Mouse (Mus musculus) forebrain, embryonic 12.5 days (tissue): ENCODE data around the gene Dcpp3. TPM values are rescaled to one million over a fixed set of nuclear protein-coding genes. Genes with fewer than 3 reads are reported as not detected.
"Not testable (repeated sequence)": the region's sequence is repeated elsewhere in the genome, so short reads cannot be mapped to it uniquely, and the experiment has no call there.

Experiments used
- ATAC-seq: fragments of 200-750 bp; cut with Nextera tagmentation; 2 replicates; pipeline ENCODE4 v1.8.0; 2017; ENCODE audit warnings: moderate TSS enrichment; ENCODE audit not compliant: low FRiP score
- H3K27ac ChIP-seq: fragments of 300-500 bp; sonication (generic); 2 replicates; pipeline ENCODE4 v1.5.1; 2016; ENCODE audit warnings: mild to moderate bottlenecking
- H3K27me3 ChIP-seq: fragments of 300-500 bp; sonication (generic); 2 replicates; pipeline ENCODE4 v1.6.1; 2016; ENCODE audit warnings: mild to moderate bottlenecking
- H3K36me3 ChIP-seq: fragments of 300-500 bp; sonication (generic); replicated peaks from 2 replicates; pipeline ENCODE4 v1.6.1; 2016; ENCODE audit warnings: mild to moderate bottlenecking
- H3K4me1 ChIP-seq: fragments of 300-500 bp; sonication (generic); 2 replicates; pipeline ENCODE4 v1.6.1; 2016
- H3K4me2 ChIP-seq: fragments of 300-500 bp; sonication (generic); 2 replicates; pipeline ENCODE4 v1.6.1; 2016; ENCODE audit warnings: mild to moderate bottlenecking, moderate library complexity
- H3K4me3 ChIP-seq: fragments of 300-500 bp; sonication (generic); replicated peaks from 2 replicates; pipeline ENCODE4 v1.5.1; 2016; ENCODE audit warnings: mild to moderate bottlenecking
- H3K9ac ChIP-seq: fragments of 300-500 bp; sonication (generic); 2 replicates; pipeline ENCODE4 v1.6.1; 2016; ENCODE audit warnings: mild to moderate bottlenecking
- H3K9me3 ChIP-seq: fragments of 300-500 bp; sonication (generic); 2 replicates; pipeline ENCODE4 v1.6.1; 2016
- WGBS: fragments of 180-500 bp; shearing (Covaris S2); methylation state at CpG from one replicate; pipeline ENCODE4 v1.1.7; 2016; 5-methylcytosine and 5-hydroxymethylcytosine counted together
- polyA plus RNA-seq: library from polyadenylated mRNA; unstranded; fragments of >200 nt; fragmentation: Nextera tagmentation; extraction: Ambion mirVana; gene quantifications from 2 replicates; pipeline ENCODE4 v1.2.1, GENCODE M21; 2016

Dcpp3 gene
- polyA plus RNA-seq = not detected in 2 replicates

DNA sequence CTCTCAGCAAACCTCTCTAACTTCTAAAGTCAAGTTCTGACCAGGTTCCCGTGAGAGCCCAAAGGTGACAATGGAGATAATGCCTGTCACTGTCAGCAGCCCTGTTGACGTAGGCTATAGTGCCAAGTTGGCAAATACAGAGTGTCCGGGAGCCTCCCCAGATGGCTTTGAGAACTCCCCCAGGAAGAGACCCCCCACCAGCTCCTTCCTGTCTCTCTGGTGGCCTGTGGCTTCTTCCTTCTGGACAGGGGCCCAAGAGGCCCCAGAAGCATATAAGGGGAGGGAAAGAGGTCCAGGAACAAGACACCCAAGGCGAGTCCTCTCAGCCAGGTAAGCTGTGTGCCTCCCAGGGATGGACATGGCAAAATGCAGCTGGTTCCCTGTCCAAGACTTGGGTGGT is at the start of gene Dcpp3:
TSS of gene Dcpp3 (plus strand) at position 301 of the 400 bp plus-strand sequence.
- 88% methylated on average over 4 of the region's 4 CpGs for WGBS
- H3K27ac ChIP-seq, H3K9ac ChIP-seq, H3K4me1 ChIP-seq, H3K36me3 ChIP-seq, ATAC-seq, H3K4me2 ChIP-seq, H3K27me3 ChIP-seq, H3K4me3 ChIP-seq, H3K9me3 ChIP-seq: not testable (repeated sequence)

DNA sequence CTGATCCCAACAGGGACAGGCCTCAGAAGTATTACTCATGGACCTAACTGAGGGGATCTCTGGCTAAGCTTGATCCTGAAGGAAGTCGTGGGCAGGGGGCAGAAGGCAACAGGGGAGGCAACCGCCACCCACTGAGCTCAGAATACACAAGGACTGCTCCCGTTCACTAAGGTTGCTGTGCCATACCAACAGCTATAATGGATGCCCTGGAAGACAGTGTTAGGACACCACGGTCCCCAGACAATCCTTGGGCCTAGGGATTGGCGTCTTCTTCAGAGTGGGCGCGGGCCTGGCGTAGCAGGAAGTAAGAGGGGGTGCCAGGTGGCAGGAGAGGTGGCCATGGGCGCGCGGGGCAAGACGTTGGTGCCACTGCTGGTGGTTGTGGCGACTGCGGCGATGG is 49.5 kb upstream of the Dcpp3 start, which contains the start of gene Prss21:
TSS of gene Prss21 (plus strand) at position 301 of the 400 bp plus-strand sequence.
- 88% methylated on average over 15 of the region's 15 CpGs for WGBS
- no peak for ATAC-seq
- H3K4me1 ChIP-seq = no peaks in the 10 kb centered on the region
- H3K36me3 ChIP-seq = no peaks in the 10 kb centered on the region
- no peak within 1 kb of the TSS for H3K9ac ChIP-seq
- H3K27ac ChIP-seq = no peak within 1 kb of the TSS
- no peak within 1 kb of the TSS for H3K4me2 ChIP-seq
- H3K4me3 ChIP-seq = no peak within 1 kb of the TSS
- no peaks in the 10 kb centered on the region for H3K27me3 ChIP-seq
- H3K9me3 ChIP-seq = no peaks in the 10 kb centered on the region

GRCm38 (mm10) chr17:23868513-23868912 is 48.7 kb upstream of the Dcpp3 start:
- Histone ChIP-seq H3K27ac (no peak overlapping the region), H3K4me2 (no peak overlapping the region), H3K9me3 (no peaks in the 10 kb centered on the region), H3K36me3 (no peaks in the 10 kb centered on the region), H3K9ac (no peak overlapping the region), H3K27me3 (no peaks in the 10 kb centered on the region), H3K4me1 (no peaks in the 10 kb centered on the region), H3K4me3 (no peak overlapping the region)
- WGBS = 88% methylated on average over 11 of the region's 11 CpGs
- no peak for ATAC-seq

GRCm38 (mm10) chr17:23873884-23874856 is 43.1 kb upstream of the Dcpp3 start:
- Histone ChIP-seq H3K27me3 (no peaks in the 10 kb centered on the region), H3K4me1 (no peaks in the 10 kb centered on the region), H3K9ac (no peak overlapping the region), H3K4me3 (no peak overlapping the region), H3K4me2 (no peak overlapping the region), H3K9me3 (no peaks in the 10 kb centered on the region), H3K36me3 (no peaks in the 10 kb centered on the region), H3K27ac (no peak overlapping the region)
- WGBS = 43% methylated on average over 8 of the region's 8 CpGs
- ATAC-seq = no peak

DNA sequence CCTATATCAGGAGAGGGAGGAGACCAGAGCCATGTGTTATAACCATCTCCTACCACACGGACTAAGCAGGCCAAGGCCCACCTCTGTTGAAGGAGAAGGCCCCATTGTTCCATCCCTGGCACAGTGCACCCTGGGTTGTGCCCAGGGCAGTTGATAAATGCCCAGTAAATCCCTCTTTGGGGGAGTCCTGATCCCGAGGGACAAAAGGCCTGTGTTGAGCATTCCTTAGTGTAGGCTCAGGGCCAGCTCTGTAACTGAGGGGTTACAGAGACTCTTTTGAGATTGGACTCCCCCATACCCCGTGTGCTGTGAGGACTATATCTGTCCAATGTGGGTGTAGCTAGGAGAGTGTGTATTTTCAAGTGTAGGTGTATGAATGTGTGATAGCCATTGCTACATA is 40.5 kb upstream of the Dcpp3 start:
- no peaks in the 10 kb centered on the region for H3K4me1 ChIP-seq
- no peak overlapping the region for H3K9ac ChIP-seq
- no peaks in the 10 kb centered on the region for H3K9me3 ChIP-seq
- H3K36me3 ChIP-seq = no peaks in the 10 kb centered on the region
- H3K27me3 ChIP-seq = no peaks in the 10 kb centered on the region
- no peak overlapping the region for H3K27ac ChIP-seq
- WGBS = 54% methylated on average over 3 of the region's 3 CpGs
- H3K4me3 ChIP-seq = no peak overlapping the region
- no peak overlapping the region for H3K4me2 ChIP-seq
- no peak for ATAC-seq

DNA sequence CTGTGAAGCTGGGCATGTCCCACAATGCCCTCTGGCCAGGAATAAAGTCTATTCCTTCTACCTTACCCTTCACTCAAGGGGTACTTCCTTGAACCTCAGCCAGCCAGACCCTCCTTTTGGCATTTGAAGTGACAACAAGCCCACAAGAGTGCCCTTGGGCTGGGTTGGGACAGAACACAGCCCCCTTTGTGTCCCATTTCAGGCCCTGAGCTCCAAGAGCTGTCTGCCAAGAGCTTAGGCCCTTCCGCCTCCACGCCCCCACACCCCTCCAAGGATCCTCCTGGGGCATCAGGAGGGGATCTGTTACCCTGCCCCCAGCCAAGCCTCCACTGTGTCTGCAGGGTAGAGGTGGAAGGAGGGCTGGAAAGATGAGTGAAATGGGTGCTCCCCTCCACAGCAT is 40.1 kb upstream of the Dcpp3 start:
- Histone ChIP-seq H3K27ac (no peak overlapping the region), H3K4me1 (no peaks in the 10 kb centered on the region), H3K4me2 (no peak overlapping the region), H3K4me3 (no peak overlapping the region), H3K9me3 (no peaks in the 10 kb centered on the region), H3K9ac (no peak overlapping the region), H3K27me3 (no peaks in the 10 kb centered on the region), H3K36me3 (no peaks in the 10 kb centered on the region)
- WGBS = 91% methylated on average over 2 of the region's 2 CpGs
- no peak for ATAC-seq

DNA sequence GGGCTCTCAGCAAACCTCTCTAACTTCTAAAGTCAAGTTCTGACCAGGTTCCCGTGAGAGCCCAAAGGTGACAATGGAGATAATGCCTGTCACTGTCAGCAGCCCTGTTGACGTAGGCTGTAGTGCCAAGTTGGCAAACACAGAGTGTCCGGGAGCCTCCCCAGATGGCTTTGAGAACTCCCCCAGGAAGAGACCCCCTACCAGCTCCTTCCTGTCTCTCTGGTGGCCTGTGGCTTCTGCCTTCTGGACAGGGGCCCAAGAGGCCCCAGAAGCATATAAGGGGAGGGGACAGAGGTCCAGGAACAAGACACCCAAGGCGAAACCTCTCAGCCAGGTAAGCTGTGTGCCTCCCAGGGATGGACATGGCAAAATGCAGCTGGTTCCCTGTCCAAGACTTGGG is 36.7 kb upstream of the Dcpp3 start, which contains the start of the genes Dcpp1 and Dcpp2:
TSS of gene Dcpp1 (plus strand) at position 301 of the 400 bp plus-strand sequence.
TSS of gene Dcpp2 (plus strand) at position 305 of the 400 bp plus-strand sequence.
- not testable (repeated sequence) for H3K4me3 ChIP-seq, H3K9me3 ChIP-seq, H3K9ac ChIP-seq, H3K36me3 ChIP-seq, H3K4me2 ChIP-seq, H3K27me3 ChIP-seq, H3K4me1 ChIP-seq, ATAC-seq, H3K27ac ChIP-seq
- whole genome bisulfite sequencing = 79% methylated on average over 4 of the region's 4 CpGs

GRCm38 (mm10) chr17:23924531-23925007 is 7.3 kb downstream of the Dcpp3 start:
- peak; percentile 97 for ATAC-seq

DNA sequence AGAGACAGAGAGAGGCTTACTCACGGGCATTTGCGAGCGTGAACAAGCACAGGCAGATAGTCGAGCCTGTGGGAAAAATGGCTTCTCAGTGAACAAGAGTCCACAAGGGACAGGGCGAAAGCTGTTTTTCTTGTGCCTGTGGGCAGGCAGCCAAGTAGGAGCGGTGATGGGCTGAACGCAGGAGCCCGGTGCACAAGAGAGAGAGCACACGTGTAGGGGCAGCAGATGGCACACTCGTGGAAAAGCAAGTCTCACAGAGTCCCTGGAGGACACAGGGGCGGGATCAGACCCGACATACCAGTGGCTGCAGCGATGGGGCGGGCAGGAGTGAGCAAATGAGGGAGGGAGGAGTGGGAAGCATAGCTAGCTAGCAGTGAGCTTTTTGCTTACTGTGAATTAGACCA is 7.8 kb downstream of the Dcpp3 start:
- H3K27me3 ChIP-seq = no peaks in the 10 kb centered on the region; the same call in 1 of the 2 replicates
- peak overlapping the region; percentile 74 for H3K4me2 ChIP-seq
- peak overlapping the region; percentile 96 for H3K27ac ChIP-seq
- no peaks in the 10 kb centered on the region for H3K36me3 ChIP-seq
- H3K4me3 ChIP-seq = peak overlapping the region; percentile 48
- H3K9ac ChIP-seq = peak overlapping the region; percentile 66
- H3K9me3 ChIP-seq = no peaks in the 10 kb centered on the region
- ATAC-seq = peak; percentile 80
- under 1% methylated on average over 14 of the region's 14 CpGs for WGBS
- H3K4me1 ChIP-seq = peaks cover 10% of the 10 kb centered on the region

More at GRCm38 (mm10) chr17:23924531-23925007, 7.3 kb downstream of the Dcpp3 start:
- H3K9ac ChIP-seq = peak overlapping the region; percentile 66
- no peaks in the 10 kb centered on the region for H3K36me3 ChIP-seq
- peak overlapping the region; percentile 96 for H3K27ac ChIP-seq
- peaks cover 10% of the 10 kb centered on the region for H3K4me1 ChIP-seq
- WGBS = under 1% methylated on average over 29 of the region's 29 CpGs
- H3K27me3 ChIP-seq = no peaks in the 10 kb centered on the region; the same call in 1 of the 2 replicates
- H3K4me2 ChIP-seq = peak overlapping the region; percentile 74
- H3K9me3 ChIP-seq = no peaks in the 10 kb centered on the region
- peak overlapping the region; percentile 48 for H3K4me3 ChIP-seq

- Histone ChIP-seq H3K27ac (no peak overlapping the region), H3K4me3 (no peak overlapping the region), H3K9ac (no peak overlapping the region), H3K4me1 (no peaks in the 10 kb centered on the region), H3K27me3 (no peaks in the 10 kb centered on the region; the same call in 1 of the 2 replicates), H3K9me3 (no peaks in the 10 kb centered on the region), H3K4me2 (no peak overlapping the region), H3K36me3 (no peaks in the 10 kb centered on the region)
- WGBS = 89% methylated on average over 5 of the region's 5 CpGs
- ATAC-seq = no peak
Observed at GRCm38 (mm10) chr17:23931157-23931556, 13.9 kb downstream of the Dcpp3 start.

- Histone ChIP-seq H3K4me3 (no peak within 1 kb of the TSS), H3K27ac (no peak within 1 kb of the TSS), H3K4me2 (no peak within 1 kb of the TSS), H3K9ac (no peak within 1 kb of the TSS), H3K9me3 (no peaks in the 10 kb centered on the region), H3K4me1 (no peaks in the 10 kb centered on the region), H3K27me3 (0 out of 2 replicates have a peak, but pooled peaks cover 3% of the 10 kb centered on the region), H3K36me3 (no peaks in the 10 kb centered on the region)
- ATAC-seq = no peak
Observed at GRCm38 (mm10) chr17:23941372-23941771, 24.1 kb downstream of the Dcpp3 start, which contains the start of gene Sbp. Gene Sbp (plus strand): TSS chr17:23941672.

GRCm38 (mm10) chr17:23947486-23947885 is 30.2 kb downstream of the Dcpp3 start:
- H3K36me3 ChIP-seq, H3K9ac ChIP-seq, H3K27me3 ChIP-seq, H3K4me3 ChIP-seq, H3K27ac ChIP-seq, ATAC-seq, H3K4me2 ChIP-seq, H3K4me1 ChIP-seq, H3K9me3 ChIP-seq: not testable (repeated sequence)
- WGBS = 75% methylated on average over 4 of the region's 4 CpGs
